Mouse (Mus musculus) forebrain, postnatal 0 days (tissue): ENCODE measurements around the gene Olfr1341. TPM values are rescaled to one million over a fixed set of nuclear protein-coding genes. Genes with fewer than 3 reads are reported as not detected.

Experiments
- ATAC-seq: fragments of 200-750 bp; cut with Nextera tagmentation; 2 replicates; pipeline ENCODE4 v1.8.0; 2017; ENCODE audit warnings: mild to moderate bottlenecking, moderate library complexity
- DNase-seq: peaks from one replicate; pipeline ENCODE4 v3.0.0-alpha.2; 2015
- H3K27ac ChIP-seq: fragments of 300-500 bp; sonication (generic); 2 replicates; pipeline ENCODE4 v1.5.1; 2014; ENCODE audit warnings: low read depth, mild to moderate bottlenecking, antibody characterized with exemption, low read length, moderate library complexity, mixed read lengths
- H3K27me3 ChIP-seq: fragments of 300-500 bp; sonication (generic); 2 replicates; pipeline ENCODE4 v1.6.1; 2014; ENCODE audit warnings: mild to moderate bottlenecking, low read length, mixed read lengths; ENCODE audit not compliant: insufficient read depth
- H3K36me3 ChIP-seq: fragments of 300-500 bp; sonication (generic); 2 replicates; pipeline ENCODE4 v1.6.1; 2014; ENCODE audit warnings: mild to moderate bottlenecking, moderate library complexity; ENCODE audit not compliant: insufficient read depth
- H3K4me1 ChIP-seq: fragments of 300-500 bp; sonication (generic); 2 replicates; pipeline ENCODE4 v1.6.1; 2014; ENCODE audit warnings: antibody characterized with exemption; ENCODE audit not compliant: insufficient read depth
- H3K4me2 ChIP-seq: fragments of 300-500 bp; sonication (generic); 2 replicates; pipeline ENCODE4 v1.6.1; 2014; ENCODE audit warnings: low read depth, mild to moderate bottlenecking, moderate library complexity
- H3K4me3 ChIP-seq: fragments of 300-500 bp; sonication (generic); 2 replicates; pipeline ENCODE4 v1.5.1; 2014; ENCODE audit warnings: low read depth, low read length, mixed read lengths
- H3K9ac ChIP-seq: fragments of 300-500 bp; sonication (generic); 2 replicates; pipeline ENCODE4 v1.6.1; 2014; ENCODE audit warnings: mild to moderate bottlenecking
- H3K9me3 ChIP-seq: fragments of 300-500 bp; sonication (generic); 2 replicates; pipeline ENCODE4 v1.6.1; 2016; ENCODE audit warnings: low read length
- CTCF ChIP-seq: sonication (generic); IDR thresholded peaks from 2 replicates; pipeline ENCODE4 v1.5.1; 2016; ENCODE audit warnings: antibody characterized with exemption, control low read depth, low read depth
- WGBS: fragments of 180-500 bp; shearing (Covaris S2); extraction: QIAGEN DNeasy Blood & Tissue Kit; methylation state at CpG from one replicate; pipeline ENCODE4 v1.1.7; 2014; 5-methylcytosine and 5-hydroxymethylcytosine counted together
- polyA plus RNA-seq: library from polyadenylated mRNA; unstranded; fragments of >200 nt; fragmentation: Nextera tagmentation; extraction: Ambion mirVana; gene quantifications from 2 replicates; pipeline ENCODE4 v1.2.1, GENCODE M21; 2015
- total RNA-seq: library from RNA; depleted of rRNA; stranded (reverse); fragments of >200 nt; gene quantifications from 2 replicates; pipeline ENCODE4 v1.2.3, GENCODE M21; 2014; rRNA removed

Olfr1341 gene
- total RNA-seq (not detected in 2 replicates), polyA plus RNA-seq (not detected in 2 replicates)

DNA sequence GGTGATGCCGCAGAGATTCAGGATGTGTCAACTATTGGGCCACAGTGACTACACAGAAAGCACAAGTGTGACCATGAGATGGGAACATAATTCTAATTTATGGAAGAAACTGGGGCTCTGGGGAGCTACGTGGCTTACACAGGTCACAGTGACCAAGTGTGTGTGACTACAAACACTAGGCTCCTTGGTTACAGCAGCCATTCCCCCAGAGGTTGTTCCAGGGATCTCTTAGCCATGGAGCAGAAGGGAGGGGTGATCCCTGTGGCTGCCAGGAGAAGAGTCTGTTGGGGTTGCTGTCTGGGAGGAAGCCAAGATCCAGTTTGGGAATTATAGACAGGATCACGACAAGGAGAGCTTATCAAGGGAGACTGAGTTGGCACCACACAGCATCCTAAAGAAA, at the start of gene Olfr1341:
Gene Olfr1341 (plus strand): TSS at position 301 of the 400 bp plus-strand sequence.
- DNase-seq (no peak), ATAC-seq (no peak)
- WGBS, result 76% methylated on average over 3 of the region's 3 CpGs
- H3K9ac ChIP-seq, result no peak within 1 kb of the TSS
- no peak within 1 kb of the TSS for H3K4me2 ChIP-seq
- H3K4me3 ChIP-seq, result no peak within 1 kb of the TSS
- H3K27me3 ChIP-seq, result no peaks in the 10 kb centered on the region
- no peaks in the 10 kb centered on the region for H3K36me3 ChIP-seq
- H3K4me1 ChIP-seq, result no peaks in the 10 kb centered on the region
- no peak within 1 kb of the TSS for H3K27ac ChIP-seq
- TF ChIP-seq CTCF, result no peak
- no peaks in the 10 kb centered on the region for H3K9me3 ChIP-seq

DNA sequence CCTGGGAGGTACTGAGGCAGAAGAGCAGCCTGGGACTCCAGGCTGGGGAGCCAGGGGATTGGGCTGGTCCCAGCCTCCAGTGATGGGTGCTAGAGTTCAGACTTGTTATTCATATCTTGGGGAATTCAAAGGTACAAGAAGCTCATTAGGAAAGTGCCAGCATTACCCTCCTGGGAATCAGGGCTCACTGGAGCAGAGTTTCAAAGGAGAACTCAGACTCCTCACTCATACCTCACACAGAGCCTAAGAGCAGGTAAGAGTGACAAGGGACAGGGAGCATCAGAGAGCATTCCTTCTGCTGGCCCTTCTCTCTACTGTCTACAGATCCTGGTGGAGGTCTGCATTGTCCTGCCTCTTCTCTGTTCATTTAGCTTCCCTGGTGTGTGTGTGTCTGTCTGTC, 44.7 kb upstream of the Olfr1341 start, which contains the start of gene Olfr62:
Gene Olfr62 (plus strand): TSS at position 301 of the 400 bp plus-strand sequence.
- no peak within 1 kb of the TSS for H3K4me2 ChIP-seq
- no peaks in the 10 kb centered on the region for H3K27me3 ChIP-seq
- no peak for ATAC-seq
- H3K4me3 ChIP-seq, result no peak within 1 kb of the TSS
- no peaks in the 10 kb centered on the region for H3K9me3 ChIP-seq
- H3K4me1 ChIP-seq, result no peaks in the 10 kb centered on the region
- no peak within 1 kb of the TSS for H3K9ac ChIP-seq
- DNase-seq, result no peak
- H3K27ac ChIP-seq, result no peak within 1 kb of the TSS
- no peak for TF ChIP-seq CTCF
- no peaks in the 10 kb centered on the region for H3K36me3 ChIP-seq

DNA sequence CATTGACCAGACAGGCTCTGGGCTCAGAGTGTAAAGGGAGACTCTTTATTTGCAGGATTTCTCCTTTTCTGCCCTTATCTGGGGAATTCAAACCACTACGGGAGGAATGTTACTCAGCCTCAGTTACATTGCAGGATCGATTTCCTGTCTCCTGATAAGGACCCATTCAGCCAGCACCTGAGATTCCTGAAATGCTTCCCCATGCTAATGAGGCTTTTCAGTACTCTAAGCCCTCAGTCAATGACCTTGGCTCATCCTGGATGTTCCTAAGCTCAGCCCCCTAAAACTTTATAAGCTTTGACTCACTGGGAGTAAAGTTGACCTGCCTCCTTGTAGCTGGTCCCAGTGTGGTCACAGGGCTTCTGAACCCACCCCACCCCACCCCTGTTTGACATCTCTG, 16.2 kb upstream of the Olfr1341 start:
- Histone ChIP-seq H3K4me1 (no peaks in the 10 kb centered on the region), H3K9me3 (no peaks in the 10 kb centered on the region), H3K27ac (no peak overlapping the region), H3K27me3 (no peaks in the 10 kb centered on the region), H3K4me2 (no peak overlapping the region), H3K9ac (no peak overlapping the region), H3K36me3 (no peaks in the 10 kb centered on the region), H3K4me3 (no peak overlapping the region)
- DNase-seq (no peak), ATAC-seq (no peak)
- no peak for TF ChIP-seq CTCF
- WGBS, result 83% methylated on average over 2 of the region's 2 CpGs

DNA sequence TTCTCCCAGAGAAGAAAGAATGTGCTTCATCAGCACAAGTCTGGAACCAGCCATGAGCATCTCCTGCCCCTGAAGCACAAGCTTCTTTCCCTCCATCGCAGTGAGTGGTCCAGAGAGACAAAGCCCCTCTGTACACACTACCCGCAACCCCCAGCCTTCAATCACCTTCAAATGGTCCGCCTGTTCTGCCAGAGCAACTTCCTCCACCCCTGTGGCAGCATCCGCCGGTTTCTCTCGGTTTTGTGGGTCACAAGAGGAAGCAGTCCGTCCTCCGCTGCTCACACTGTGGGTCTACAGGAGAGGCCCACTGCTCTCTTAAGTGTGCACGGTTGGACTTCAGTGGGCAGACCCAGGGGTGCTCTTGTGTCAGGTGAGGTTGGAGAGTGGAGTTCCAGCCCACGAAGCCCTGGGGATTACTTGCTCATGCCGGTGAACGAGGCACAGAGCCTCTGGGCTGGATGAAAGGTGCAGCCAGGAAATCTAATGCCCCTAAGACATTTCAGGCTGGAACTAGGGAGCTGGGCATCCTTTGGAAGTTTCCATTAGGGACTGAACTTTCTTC, 10.8 kb upstream of the Olfr1341 start, which contains the start of gene Olfr1342:
Gene Olfr1342 (minus strand): TSS at position 345 of the 562 bp plus-strand sequence.
- no peaks in the 10 kb centered on the region for H3K36me3 ChIP-seq
- DNase-seq (no peak), ATAC-seq (no peak)
- H3K4me1 ChIP-seq, result no peaks in the 10 kb centered on the region
- no peak within 1 kb of the TSS for H3K27ac ChIP-seq
- H3K4me3 ChIP-seq, result no peak within 1 kb of the TSS
- H3K9me3 ChIP-seq, result no peaks in the 10 kb centered on the region
- H3K27me3 ChIP-seq, result no peaks in the 10 kb centered on the region
- H3K4me2 ChIP-seq, result no peak within 1 kb of the TSS
- TF ChIP-seq CTCF, result no peak
- H3K9ac ChIP-seq, result no peak within 1 kb of the TSS
- WGBS, result 49% methylated on average over 12 of the region's 12 CpGs

DNA sequence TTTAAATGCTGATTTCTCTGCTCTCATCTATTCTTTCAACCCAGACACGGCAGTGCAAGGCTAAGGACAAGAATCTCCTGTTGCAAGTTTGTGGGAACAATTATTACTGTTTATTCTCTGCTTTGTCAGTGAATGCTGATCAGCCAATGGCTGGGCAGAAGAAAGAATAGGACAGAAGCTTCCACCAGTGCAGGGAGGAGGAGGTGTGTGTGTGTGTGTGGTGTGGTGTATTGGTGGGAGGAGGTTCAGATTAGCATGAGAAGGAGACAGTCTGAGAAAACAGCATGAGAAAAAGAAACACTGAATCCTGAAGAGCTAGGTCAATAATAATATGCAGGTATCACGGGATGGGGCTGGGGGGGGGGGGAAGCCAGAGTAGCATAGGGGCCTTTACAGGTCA, 9.5 kb upstream of the Olfr1341 start:
- 25% methylated on average over 2 of the region's 2 CpGs for WGBS
- ATAC-seq, result no peak
- no peak for DNase-seq
- no peak overlapping the region for H3K4me3 ChIP-seq
- no peak overlapping the region for H3K9ac ChIP-seq
- no peaks in the 10 kb centered on the region for H3K9me3 ChIP-seq
- no peaks in the 10 kb centered on the region for H3K36me3 ChIP-seq
- no peak overlapping the region for H3K27ac ChIP-seq
- H3K27me3 ChIP-seq, result no peaks in the 10 kb centered on the region
- H3K4me1 ChIP-seq, result no peaks in the 10 kb centered on the region
- no peak overlapping the region for H3K4me2 ChIP-seq
- no peak for TF ChIP-seq CTCF

DNA sequence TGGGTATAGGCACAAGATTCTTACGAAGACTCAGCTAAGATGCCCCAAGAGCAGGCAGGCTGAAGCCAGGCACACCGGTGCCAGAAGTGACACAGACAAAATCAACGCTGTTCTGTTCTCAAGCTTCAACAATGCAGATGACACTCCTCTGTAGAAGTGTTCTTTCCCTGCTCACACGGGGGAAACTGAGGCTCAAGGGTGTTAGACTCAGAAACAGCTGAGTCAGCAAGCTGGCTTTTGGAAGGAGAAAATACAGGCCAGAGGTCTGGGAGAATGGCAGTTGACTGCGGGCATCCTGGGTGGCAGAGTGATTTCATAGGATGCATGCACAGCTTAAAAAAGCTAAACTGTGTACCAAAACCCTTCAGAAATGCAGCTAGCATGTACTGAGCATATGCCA, 4.8 kb downstream of the Olfr1341 start:
- Histone ChIP-seq H3K27ac (no peak overlapping the region), H3K27me3 (no peaks in the 10 kb centered on the region), H3K36me3 (no peaks in the 10 kb centered on the region), H3K9me3 (no peaks in the 10 kb centered on the region), H3K4me2 (no peak overlapping the region), H3K4me3 (no peak overlapping the region), H3K9ac (no peak overlapping the region), H3K4me1 (no peaks in the 10 kb centered on the region)
- no peak for DNase-seq
- ATAC-seq, result no peak
- WGBS, result 86% methylated on average over 5 of the region's 5 CpGs
- TF ChIP-seq CTCF, result no peak

DNA sequence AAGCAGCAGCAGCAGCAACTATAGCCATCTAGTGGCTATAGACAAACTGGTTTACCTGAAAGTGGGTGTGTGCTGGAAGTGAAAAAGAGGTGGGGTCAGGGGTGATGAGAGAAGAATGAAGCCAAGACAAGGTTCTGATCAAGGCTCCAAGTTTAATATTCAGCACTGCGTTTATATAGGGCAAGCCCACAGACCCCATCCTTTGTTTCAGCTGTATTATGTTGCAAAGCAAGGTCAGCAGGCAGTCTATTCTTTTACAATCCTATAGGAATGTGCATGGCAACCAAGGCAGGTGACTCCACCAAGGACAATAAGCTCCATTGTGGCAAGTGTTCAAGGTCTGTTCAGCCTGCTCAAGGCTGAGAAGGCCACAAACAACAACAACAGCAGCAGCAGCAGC, 8.3 kb downstream of the Olfr1341 start:
- no peak overlapping the region for H3K27ac ChIP-seq
- H3K9ac ChIP-seq, result no peak overlapping the region
- no peak for TF ChIP-seq CTCF
- no peak overlapping the region for H3K4me2 ChIP-seq
- no peaks in the 10 kb centered on the region for H3K9me3 ChIP-seq
- WGBS, result 4% methylated on average over 1 of the region's 1 CpGs
- DNase-seq (no peak), ATAC-seq (no peak)
- H3K27me3 ChIP-seq, result no peaks in the 10 kb centered on the region
- no peaks in the 10 kb centered on the region for H3K36me3 ChIP-seq
- H3K4me3 ChIP-seq, result no peak overlapping the region
- no peaks in the 10 kb centered on the region for H3K4me1 ChIP-seq
